Mouse (Mus musculus) neural tube, embryonic 14.5 days (tissue): ENCODE measurements around the gene Svs5. TPM values are rescaled to one million over a fixed set of nuclear protein-coding genes. Genes with fewer than 3 reads are reported as not detected.
"Not testable (repeated sequence)": the region's sequence is repeated elsewhere in the genome, so short reads cannot be mapped to it uniquely, and the experiment has no call there.

ENCODE experiments used
- ATAC-seq: fragments of 200-750 bp; cut with Nextera tagmentation; 2 replicates; pipeline ENCODE4 v1.8.0; 2017; ENCODE audit warnings: low read depth, mild to moderate bottlenecking, moderate TSS enrichment, moderate library complexity
- H3K27ac ChIP-seq: fragments of 300-500 bp; sonication (generic); 2 replicates; pipeline ENCODE4 v1.5.1; 2014; ENCODE audit warnings: low read depth, mild to moderate bottlenecking, control low read depth, low read length, moderate library complexity, mixed read lengths
- H3K27me3 ChIP-seq: fragments of 300-500 bp; sonication (generic); 2 replicates; pipeline ENCODE4 v1.6.1; 2014; ENCODE audit warnings: low read length; ENCODE audit not compliant: control insufficient read depth, insufficient read depth
- H3K36me3 ChIP-seq: fragments of 300-500 bp; sonication (generic); 2 replicates; pipeline ENCODE4 v1.6.1; 2014; ENCODE audit warnings: low read length, mixed read lengths; ENCODE audit not compliant: control insufficient read depth, insufficient read depth
- H3K4me1 ChIP-seq: fragments of 300-500 bp; sonication (generic); 2 replicates; pipeline ENCODE4 v1.6.1; 2014; ENCODE audit warnings: low read length; ENCODE audit not compliant: control insufficient read depth, insufficient read depth
- H3K4me2 ChIP-seq: fragments of 300-500 bp; sonication (generic); 2 replicates; pipeline ENCODE4 v1.6.1; 2014; ENCODE audit warnings: mild to moderate bottlenecking, low read depth, low read length, control low read depth
- H3K4me3 ChIP-seq: fragments of 300-500 bp; sonication (generic); 2 replicates; pipeline ENCODE4 v1.5.1; 2014; ENCODE audit warnings: low read depth, low read length, control low read depth, mixed read lengths
- H3K9ac ChIP-seq: fragments of 300-500 bp; sonication (generic); replicated peaks from 2 replicates; pipeline ENCODE4 v1.6.1; 2014; ENCODE audit warnings: low read depth, mild to moderate bottlenecking, control low read depth, low read length, mixed read lengths
- H3K9me3 ChIP-seq: fragments of 300-500 bp; sonication (generic); 2 replicates; pipeline ENCODE4 v1.6.1; 2016; ENCODE audit warnings: low read length; ENCODE audit not compliant: control insufficient read depth
- WGBS: fragments of 180-500 bp; shearing (Covaris S2); extraction: QIAGEN DNeasy Blood & Tissue Kit; methylation state at CpG from one replicate; pipeline ENCODE4 v1.1.7; 2014; 5-methylcytosine and 5-hydroxymethylcytosine counted together
- polyA plus RNA-seq: library from polyadenylated mRNA; unstranded; fragments of >200 nt; fragmentation: Nextera tagmentation; extraction: Ambion mirVana; gene quantifications from 2 replicates; pipeline ENCODE4 v1.2.1, GENCODE M21; 2014

Gene Svs5
- polyA plus RNA-seq = not detected in 2 replicates

DNA sequence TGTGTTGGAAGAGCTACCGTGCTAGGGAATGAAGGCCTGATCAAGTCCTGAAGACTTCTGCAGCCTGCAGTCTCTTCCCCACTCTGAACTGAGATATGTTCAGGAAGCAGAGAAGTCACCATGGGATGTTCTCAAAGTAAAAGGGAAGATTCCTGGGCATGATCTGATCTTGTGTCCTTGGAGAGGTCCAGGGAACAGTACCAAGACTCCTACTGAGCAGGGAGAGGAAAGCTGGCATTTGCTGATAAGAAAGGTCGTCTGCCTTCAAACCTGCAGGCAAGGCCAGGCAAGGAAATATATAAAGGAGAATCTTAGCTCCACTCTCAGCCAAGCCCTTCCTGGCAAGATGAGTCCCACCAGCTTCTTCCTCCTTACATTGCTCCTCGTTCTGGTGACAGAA is at the start of gene Svs5:
Gene Svs5, plus strand, starts transcription at position 301 of the 400 bp plus-strand sequence.
- not testable (repeated sequence) for H3K27ac ChIP-seq, H3K4me3 ChIP-seq, H3K9me3 ChIP-seq, H3K9ac ChIP-seq, H3K4me1 ChIP-seq, ATAC-seq, H3K27me3 ChIP-seq, H3K4me2 ChIP-seq, H3K36me3 ChIP-seq
- 85% methylated on average over 3 of the region's 3 CpGs for WGBS

- not testable (repeated sequence) for H3K4me3 ChIP-seq, H3K9me3 ChIP-seq, H3K9ac ChIP-seq, H3K27me3 ChIP-seq, H3K27ac ChIP-seq, H3K4me1 ChIP-seq, H3K4me2 ChIP-seq, ATAC-seq, H3K36me3 ChIP-seq
- 23% methylated on average over 1 of the region's 1 CpGs for WGBS
Measured at GRCm38 (mm10) chr2:164288968-164289367, 43.6 kb upstream of the Svs5 start, which contains the start of gene Svs3a. Gene Svs3a, plus strand, starts transcription at chr2:164289268.

- WGBS = 91% methylated on average over 5 of the region's 5 CpGs
- H3K9ac ChIP-seq = no peak overlapping the region
- no peak for ATAC-seq
- H3K36me3 ChIP-seq = no peaks in the 10 kb centered on the region
- H3K4me2 ChIP-seq = no peak overlapping the region
- no peaks in the 10 kb centered on the region for H3K9me3 ChIP-seq
- no peaks in the 10 kb centered on the region for H3K4me1 ChIP-seq
- no peak overlapping the region for H3K27ac ChIP-seq
- no peak overlapping the region for H3K4me3 ChIP-seq
- no peaks in the 10 kb centered on the region for H3K27me3 ChIP-seq
Measured at GRCm38 (mm10) chr2:164312599-164312998, 19.9 kb upstream of the Svs5 start.

DNA sequence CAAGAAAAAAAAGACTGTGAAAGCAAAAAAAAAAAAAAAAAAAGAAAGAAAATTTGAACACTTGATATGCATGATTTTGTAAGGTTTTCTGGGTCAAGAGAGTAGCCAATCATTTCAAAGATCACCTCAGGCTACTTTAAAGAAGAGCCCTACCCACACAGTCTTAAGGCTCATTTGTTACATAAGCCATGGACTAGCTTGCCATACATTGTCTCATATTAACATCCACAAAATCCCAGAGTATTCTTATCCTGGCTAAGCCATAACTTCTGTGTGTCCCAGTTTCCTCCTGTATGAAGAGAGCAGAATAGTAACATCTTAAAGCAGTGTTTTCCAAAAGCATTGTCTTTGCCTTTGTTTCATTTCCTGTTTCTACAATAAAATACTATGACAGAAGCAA is 17.1 kb upstream of the Svs5 start:
- not testable (repeated sequence) for H3K9me3 ChIP-seq, H3K36me3 ChIP-seq, ATAC-seq, H3K4me2 ChIP-seq, H3K27ac ChIP-seq, H3K27me3 ChIP-seq, H3K4me1 ChIP-seq, H3K4me3 ChIP-seq, H3K9ac ChIP-seq

- not testable (repeated sequence) for H3K27me3 ChIP-seq, H3K4me2 ChIP-seq, H3K9me3 ChIP-seq, H3K9ac ChIP-seq, H3K36me3 ChIP-seq, ATAC-seq, H3K4me1 ChIP-seq, H3K4me3 ChIP-seq, H3K27ac ChIP-seq
- WGBS = 81% methylated on average over 1 of the region's 1 CpGs
Measured at GRCm38 (mm10) chr2:164316451-164316850, 16.1 kb upstream of the Svs5 start, which contains the start of gene Svs6. Gene Svs6, plus strand, starts transcription at chr2:164316751.

DNA sequence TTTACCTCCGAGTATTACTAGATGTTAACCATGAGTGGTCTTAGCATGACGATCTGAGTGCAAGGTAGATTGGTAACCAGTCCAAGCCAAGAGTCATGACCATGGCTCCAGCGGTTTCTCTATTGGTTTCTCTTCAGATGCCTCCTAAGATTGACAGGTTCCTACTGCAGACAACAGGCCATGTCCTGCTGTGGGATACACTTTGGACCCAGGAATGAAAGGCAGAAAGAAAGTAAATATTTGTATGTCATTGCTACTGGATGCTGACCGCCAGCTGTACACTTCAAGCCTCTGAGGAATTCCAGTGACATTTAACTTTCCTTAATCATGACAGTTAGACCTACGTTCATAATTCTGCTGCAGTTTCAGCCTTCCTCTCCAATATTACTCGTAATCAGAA is 11.6 kb upstream of the Svs5 start:
- Histone ChIP-seq H3K4me3 (no peak overlapping the region), H3K4me1 (no peaks in the 10 kb centered on the region), H3K36me3 (no peaks in the 10 kb centered on the region), H3K27me3 (no peaks in the 10 kb centered on the region), H3K4me2 (no peak overlapping the region), H3K27ac (no peak overlapping the region), H3K9me3 (no peaks in the 10 kb centered on the region), H3K9ac (no peak overlapping the region)
- 90% methylated on average over 6 of the region's 6 CpGs for WGBS
- no peak for ATAC-seq

DNA sequence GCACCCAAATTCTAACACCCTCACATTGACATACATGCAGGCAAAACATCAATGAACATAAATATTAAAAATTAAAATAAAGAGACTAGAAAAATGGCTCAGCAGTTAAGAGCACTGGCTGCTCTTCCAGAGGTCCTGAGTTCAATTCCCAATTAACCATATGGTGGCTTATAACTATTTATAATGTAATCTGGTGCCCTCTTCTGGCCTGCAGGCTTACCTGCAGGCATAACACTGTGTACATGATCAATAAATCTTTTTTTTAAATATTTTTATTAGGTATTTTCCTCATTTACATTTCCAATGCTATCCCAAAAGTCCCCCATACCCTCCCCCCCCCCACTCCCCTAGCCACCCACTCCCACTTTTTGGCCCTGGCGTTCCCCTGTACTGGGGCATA is 11.2 kb downstream of the Svs5 start:
- not testable (repeated sequence) for H3K9ac ChIP-seq, H3K4me3 ChIP-seq
- 86% methylated on average over 1 of the region's 1 CpGs for WGBS

GRCm38 (mm10) chr2:164347697-164348096 is 15.2 kb downstream of the Svs5 start:
- not testable (repeated sequence) for ATAC-seq, H3K36me3 ChIP-seq, H3K4me1 ChIP-seq, H3K4me3 ChIP-seq, H3K9me3 ChIP-seq, H3K27me3 ChIP-seq, H3K9ac ChIP-seq, H3K27ac ChIP-seq, H3K4me2 ChIP-seq

More for the DNA sequence above, 11.2 kb downstream of the Svs5 start:
- ATAC-seq, H3K27ac ChIP-seq, H3K36me3 ChIP-seq, H3K4me2 ChIP-seq, H3K4me1 ChIP-seq, H3K9me3 ChIP-seq, H3K27me3 ChIP-seq: not testable (repeated sequence)

DNA sequence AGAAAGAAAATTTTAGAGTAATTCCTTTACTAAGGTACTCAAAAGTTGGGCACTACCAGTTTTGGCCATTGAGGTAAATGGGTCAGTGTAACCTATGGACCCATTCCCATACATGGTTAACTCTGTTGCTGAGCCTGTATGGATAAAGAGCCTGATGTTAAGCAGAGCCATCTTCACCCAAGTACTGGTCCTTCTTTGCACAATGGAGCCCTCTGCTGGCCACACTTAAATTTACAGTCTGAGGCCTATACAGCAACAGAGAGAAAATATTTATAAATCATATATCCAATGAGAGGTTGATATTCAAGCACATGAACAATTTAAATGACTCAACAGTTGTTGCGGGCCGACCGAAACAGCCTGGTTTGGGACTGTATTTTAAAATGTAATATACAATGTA is 16.4 kb downstream of the Svs5 start:
- no peak for ATAC-seq
- Histone ChIP-seq H3K27me3 (no peaks in the 10 kb centered on the region), H3K9ac (no peak overlapping the region), H3K36me3 (no peaks in the 10 kb centered on the region), H3K27ac (no peak overlapping the region), H3K4me3 (no peak overlapping the region), H3K4me2 (no peak overlapping the region), H3K4me1 (no peaks in the 10 kb centered on the region), H3K9me3 (no peaks in the 10 kb centered on the region)
- 90% methylated on average over 3 of the region's 3 CpGs for WGBS

- H3K27ac ChIP-seq = no peak overlapping the region
- no peaks in the 10 kb centered on the region for H3K4me1 ChIP-seq
- H3K9me3 ChIP-seq = no peaks in the 10 kb centered on the region
- no peak overlapping the region for H3K9ac ChIP-seq
- H3K4me2 ChIP-seq = no peak overlapping the region
- WGBS = 91% methylated on average over 3 of the region's 3 CpGs
- no peak for ATAC-seq
- H3K4me3 ChIP-seq = no peak overlapping the region
- H3K27me3 ChIP-seq = no peaks in the 10 kb centered on the region
- H3K36me3 ChIP-seq = no peaks in the 10 kb centered on the region
Measured at GRCm38 (mm10) chr2:164352697-164353096, 20.2 kb downstream of the Svs5 start.
